Comparison of ENCODE assay signal across 28 mouse cellular contexts in the genomic region with DNA sequence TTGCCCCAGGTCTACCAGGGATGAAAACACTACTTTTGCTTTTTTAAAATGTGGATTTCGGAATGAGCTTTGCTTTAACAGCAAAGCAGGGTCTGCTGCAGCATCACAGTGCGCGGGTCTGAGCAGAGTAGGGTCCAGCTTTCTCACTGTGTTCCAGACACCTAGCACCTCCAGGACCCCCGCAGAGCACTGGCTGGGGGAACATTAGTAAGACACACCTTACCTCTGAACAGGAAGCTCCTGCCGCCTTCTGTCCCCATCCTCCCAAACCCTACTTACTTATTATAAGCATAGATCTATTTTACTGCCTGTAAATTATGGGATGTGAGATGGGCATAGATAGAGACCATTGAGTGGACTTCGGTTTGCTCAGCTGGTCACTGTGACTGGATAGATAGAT.
"Had no signal": no experiment of that assay in that cellular context is flagged by ENCODE, and none has a peak within 500 bp of the region (broad histone marks: within the 10 kb centered on the region; RNA-seq: fewer than 3 reads in every experiment).

No protein-coding gene starts in this region.

- H3K27ac ChIP-seq: limb, embryonic 10.5 days; limb, embryonic 12.5 days; limb, embryonic 13.5 days; limb, embryonic 15.5 days; liver, embryonic 12.5 days; liver, embryonic 13.5 days; liver, embryonic 14.5 days; liver, embryonic 15.5 days; lung, embryonic 15.5 days; macrophage; midbrain, embryonic 10.5 days; midbrain, embryonic 12.5 days; midbrain, embryonic 13.5 days; midbrain, embryonic 15.5 days; neural tube, embryonic 12.5 days had no signal

- H3K27me3 ChIP-seq: limb, embryonic 13.5 days; limb, embryonic 15.5 days; liver, embryonic 12.5 days; liver, embryonic 13.5 days; liver, embryonic 15.5 days; lung, embryonic 15.5 days; midbrain, embryonic 12.5 days; midbrain, embryonic 13.5 days; midbrain, embryonic 15.5 days; neural tube, embryonic 12.5 days had no signal

- H3K36me3 ChIP-seq: limb, embryonic 10.5 days; limb, embryonic 12.5 days; limb, embryonic 13.5 days; limb, embryonic 15.5 days; liver, embryonic 12.5 days; liver, embryonic 13.5 days; liver, embryonic 15.5 days; lung, embryonic 15.5 days; midbrain, embryonic 12.5 days; midbrain, embryonic 13.5 days; midbrain, embryonic 15.5 days; neural tube, embryonic 12.5 days had no signal

- H3K4me1 ChIP-seq: liver, embryonic 12.5 days; liver, embryonic 13.5 days; liver, embryonic 15.5 days had no signal

- H3K9me3 ChIP-seq: limb, embryonic 10.5 days; limb, embryonic 12.5 days; limb, embryonic 13.5 days; limb, embryonic 15.5 days; liver, embryonic 12.5 days; liver, embryonic 13.5 days; liver, embryonic 15.5 days; lung, embryonic 15.5 days; megakaryocyte, embryonic 14.5 days; midbrain, embryonic 10.5 days; midbrain, embryonic 12.5 days; midbrain, embryonic 13.5 days; midbrain, embryonic 15.5 days had no signal

- H3K4me3 ChIP-seq: limb, embryonic 10.5 days; limb, embryonic 12.5 days; limb, embryonic 13.5 days; limb, embryonic 15.5 days; liver, embryonic 12.5 days; liver, embryonic 13.5 days; liver, embryonic 15.5 days; lung, embryonic 15.5 days; megakaryocyte, embryonic 14.5 days; midbrain, embryonic 10.5 days; midbrain, embryonic 12.5 days; midbrain, embryonic 13.5 days; midbrain, embryonic 15.5 days; myocyte; neural tube, embryonic 12.5 days had no signal

- DNase-seq: left cerebral cortex, postnatal 4 days; liver; liver, embryonic 13.5 days; liver, postnatal 0 days; lung, adult 18-20 months; lung, adult 2 months; lung, embryonic 14.5 days; lung, postnatal 10 days; lung, postnatal 14 days; lung, postnatal 36 days; lung, postnatal 4 days; midbrain, embryonic 14.5 days had no signal
